Mouse (Mus musculus) cerebellum, adult 11 months (tissue): Measurements from ENCODE around the gene Asb4.
"Not testable (repeated sequence)": the region's sequence is repeated elsewhere in the genome, so short reads cannot be mapped to it uniquely, and the experiment has no call there.

Experiments used
- DNase-seq: peaks from one replicate; pipeline ENCODE4 v3.0.0; 2022

Gene Asb4

DNA sequence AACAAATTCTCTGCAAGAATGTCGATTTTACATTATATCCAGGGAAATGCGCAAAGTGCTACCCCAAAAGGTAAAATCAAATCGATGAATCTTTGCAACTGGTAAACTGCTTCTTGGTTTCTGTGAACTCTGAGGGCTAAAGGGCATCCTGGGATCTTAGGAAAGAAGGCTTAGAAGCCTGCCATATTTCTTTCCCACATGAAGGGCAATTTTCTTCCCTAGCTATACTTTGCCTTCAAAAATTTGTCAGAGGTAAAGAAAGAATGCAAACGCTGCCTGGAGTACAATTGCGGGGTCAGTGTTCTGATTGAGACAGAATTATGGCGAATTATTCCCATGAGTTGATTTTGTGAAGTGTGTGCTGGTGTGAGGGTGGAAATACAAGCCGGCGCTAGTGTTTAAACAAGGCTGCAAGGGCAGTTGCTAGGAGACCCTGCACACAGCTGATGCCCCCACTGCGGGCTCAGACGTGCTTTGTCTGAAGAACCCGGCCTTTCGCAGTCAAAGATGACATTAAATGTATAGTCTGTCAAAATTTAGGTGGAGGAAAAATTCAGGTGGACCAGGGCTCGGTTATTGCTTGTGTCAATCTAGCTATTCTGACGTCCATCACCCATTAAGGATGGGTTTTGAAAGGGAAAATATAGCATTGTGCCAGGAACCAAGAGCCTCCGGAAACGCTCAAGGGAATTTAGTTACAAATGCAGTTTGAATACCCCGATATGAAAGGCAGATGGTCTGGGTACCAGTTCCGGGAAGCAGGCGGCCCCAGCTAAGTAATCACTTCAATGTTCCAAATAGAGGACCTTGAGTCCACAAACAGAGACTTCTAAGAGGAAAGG lies at the start of gene Asb4:
Asb4 (plus strand) TSS at position 51 of the 842 bp plus-strand sequence.
- DNase-seq = no peak

- DNase-seq = no peak
Observed at GRCm38 (mm10) chr6:5334021-5334420, 49.2 kb upstream of the Asb4 start.

GRCm38 (mm10) chr6:5336016-5336415 lies 47.2 kb upstream of the Asb4 start:
- DNase-seq = not testable (repeated sequence)

- not testable (repeated sequence) for DNase-seq
Observed at GRCm38 (mm10) chr6:5338781-5339180, 44.4 kb upstream of the Asb4 start.

DNA sequence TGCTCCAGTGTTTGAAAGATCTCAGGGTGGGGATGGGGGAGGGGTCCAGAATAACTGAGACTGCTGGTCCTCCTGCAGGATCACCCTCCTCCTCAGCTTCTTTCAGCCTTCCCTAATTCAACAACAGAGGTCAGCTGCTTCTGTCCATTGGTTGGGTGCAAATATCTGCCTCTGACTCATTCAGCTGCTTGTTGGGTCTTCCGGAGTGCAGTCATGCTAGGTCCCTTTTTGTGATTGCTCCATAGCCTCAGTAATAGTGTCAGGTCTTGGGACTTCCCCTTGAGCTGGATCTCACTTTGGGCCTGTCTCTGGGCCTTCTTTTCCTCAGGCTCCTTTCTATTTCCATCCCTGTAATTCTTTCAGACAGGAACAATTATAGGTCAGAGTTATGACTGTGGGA lies 43.9 kb upstream of the Asb4 start:
- DNase-seq = not testable (repeated sequence)

- no peak for DNase-seq
Observed at GRCm38 (mm10) chr6:5344255-5344654, 38.9 kb upstream of the Asb4 start.

- DNase-seq = no peak
Observed at GRCm38 (mm10) chr6:5357873-5358272, 25.3 kb upstream of the Asb4 start.

DNA sequence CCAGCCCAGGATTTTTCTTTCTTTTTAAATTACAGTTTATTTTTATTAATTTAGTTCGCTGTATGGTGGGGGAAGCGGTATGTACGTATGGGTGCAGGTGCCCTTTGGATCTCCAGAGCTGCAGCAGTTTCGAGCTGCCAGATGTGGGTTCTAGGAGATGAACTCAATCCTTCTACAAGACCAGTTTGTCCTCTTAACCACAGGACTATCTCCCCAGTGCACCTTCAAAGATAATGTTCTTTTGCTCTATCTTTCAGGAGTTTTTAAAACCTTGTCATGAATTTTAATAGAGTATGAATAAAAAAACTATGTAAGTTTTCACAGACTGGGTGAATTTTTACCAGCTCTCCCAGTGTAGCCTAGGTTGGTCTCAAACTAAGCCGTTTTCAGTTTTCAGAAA lies 22.8 kb upstream of the Asb4 start:
- no peak for DNase-seq

GRCm38 (mm10) chr6:5361987-5362386 lies 21.2 kb upstream of the Asb4 start:
- DNase-seq = no peak

DNA sequence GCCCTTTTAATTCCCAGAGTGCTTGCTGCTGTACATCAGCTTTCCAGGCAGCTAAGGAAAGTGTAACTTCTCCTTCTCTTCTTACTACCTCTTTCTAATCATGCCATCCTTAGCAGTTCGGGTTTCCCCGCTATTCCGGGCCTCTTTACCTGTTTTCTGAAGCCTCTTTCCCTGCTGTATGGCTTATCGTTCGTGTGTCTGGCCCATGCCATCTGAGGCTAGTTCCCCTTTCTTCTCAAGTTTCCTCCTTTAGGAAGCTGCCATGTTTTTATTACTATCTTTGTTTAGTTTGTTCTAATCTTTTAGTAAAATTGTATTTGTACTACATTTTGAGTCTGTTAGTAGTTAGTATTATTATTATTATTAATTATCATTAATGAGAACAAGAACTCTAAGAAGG lies 17.3 kb upstream of the Asb4 start:
- no peak for DNase-seq

DNA sequence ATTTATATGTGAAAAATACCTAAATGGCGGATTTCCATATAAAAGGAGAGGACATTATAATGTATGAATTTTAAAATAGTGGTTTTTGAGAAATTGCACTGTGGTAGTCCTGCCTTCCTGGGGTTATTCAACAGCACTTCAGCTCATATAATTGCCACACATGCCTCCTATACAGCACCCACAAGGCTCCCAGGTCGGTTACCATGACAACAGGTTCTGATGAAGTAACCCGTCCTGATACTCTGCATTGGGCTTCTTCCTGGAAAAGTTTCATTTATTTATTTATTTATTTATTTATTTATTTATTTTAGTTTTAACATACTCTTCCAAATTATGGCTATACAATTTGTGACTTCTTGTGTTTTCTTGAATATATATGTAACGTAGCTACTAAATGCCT lies 6.3 kb upstream of the Asb4 start:
- DNase-seq = no peak

DNA sequence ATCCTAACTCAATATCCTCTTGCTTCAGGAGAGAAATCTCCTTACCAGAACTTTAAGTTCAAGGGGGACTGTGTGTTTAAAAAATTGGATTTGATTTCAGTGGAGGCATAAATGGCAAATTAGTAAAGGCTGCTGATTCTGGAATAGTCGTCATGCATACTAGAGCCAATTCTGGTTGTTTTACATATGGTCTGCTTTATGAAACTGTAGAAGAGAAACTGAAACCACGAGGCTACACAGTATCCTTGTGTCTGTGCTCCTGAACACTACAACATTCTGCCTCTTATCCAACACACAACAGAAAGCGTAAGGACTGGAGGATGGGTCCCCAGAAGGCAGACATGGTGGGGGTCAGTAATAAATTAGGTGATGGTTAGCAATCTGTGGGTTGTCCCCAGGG lies 4.1 kb upstream of the Asb4 start:
- no peak for DNase-seq

- DNase-seq = no peak
Observed at GRCm38 (mm10) chr6:5379781-5380623, 3.2 kb upstream of the Asb4 start.

DNA sequence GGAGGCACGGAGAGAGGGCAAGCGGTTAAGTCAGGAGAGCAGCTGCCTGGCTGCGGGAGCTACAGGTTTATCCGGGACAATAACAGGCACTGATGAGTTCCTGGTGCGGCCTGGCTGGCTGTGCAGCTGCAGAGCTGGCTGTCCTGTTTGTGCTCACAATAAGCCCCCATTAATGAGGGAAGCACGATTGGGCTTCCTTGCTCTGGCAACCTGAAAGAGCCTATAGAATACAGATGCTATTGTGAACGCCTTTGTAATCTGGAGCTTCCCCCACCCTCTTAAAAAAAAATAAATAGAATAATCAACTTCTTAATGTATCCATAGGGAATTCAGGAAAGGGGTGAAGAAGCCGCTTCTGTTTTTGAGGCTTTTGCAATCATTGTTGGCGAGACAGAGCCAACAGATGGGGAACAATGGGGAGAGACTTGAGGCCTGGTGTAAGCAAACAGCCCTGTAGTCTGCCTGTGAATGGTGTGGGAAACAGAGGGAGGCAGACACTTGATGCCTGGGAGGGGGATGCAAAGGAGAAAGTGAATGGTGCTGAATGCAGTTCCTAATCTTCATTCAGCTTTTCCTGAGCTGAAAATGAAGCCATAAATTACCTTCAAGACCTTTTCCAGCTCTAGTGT lies 2.4 kb upstream of the Asb4 start:
- no peak for DNase-seq

- no peak for DNase-seq
Observed at GRCm38 (mm10) chr6:5381918-5382582, 1.1 kb upstream of the Asb4 start.

DNA sequence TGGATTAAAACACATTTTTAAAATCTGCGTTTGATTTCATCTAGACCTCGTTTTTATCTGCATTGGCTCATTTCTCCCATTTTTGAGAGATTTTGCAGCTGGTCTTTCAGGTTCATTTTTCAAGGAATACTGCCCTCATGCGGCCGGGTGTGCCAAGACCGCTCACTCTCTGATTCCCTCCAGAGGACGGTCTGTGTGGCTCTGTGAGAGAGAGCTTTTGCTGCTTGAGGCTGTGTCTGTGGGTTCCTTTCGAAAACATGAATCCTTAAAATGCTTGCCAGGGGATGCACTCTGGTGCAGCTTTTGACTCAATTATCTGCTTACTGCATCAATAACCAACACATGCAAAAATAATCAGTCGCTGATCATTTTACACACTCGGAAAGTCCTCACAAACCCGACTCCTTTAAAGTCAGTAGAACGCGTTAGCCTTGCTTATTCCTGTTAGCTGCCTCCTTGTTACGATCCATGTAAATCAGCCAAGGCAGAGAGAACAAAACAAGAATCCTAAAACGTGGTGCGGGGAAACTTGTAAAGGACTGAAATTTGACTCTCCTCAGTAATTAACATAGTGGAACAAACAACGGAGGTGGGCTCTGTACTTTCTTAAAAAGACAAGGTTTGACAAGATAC lies 487 bp upstream of the Asb4 start:
- DNase-seq = peak; percentile 35

DNA sequence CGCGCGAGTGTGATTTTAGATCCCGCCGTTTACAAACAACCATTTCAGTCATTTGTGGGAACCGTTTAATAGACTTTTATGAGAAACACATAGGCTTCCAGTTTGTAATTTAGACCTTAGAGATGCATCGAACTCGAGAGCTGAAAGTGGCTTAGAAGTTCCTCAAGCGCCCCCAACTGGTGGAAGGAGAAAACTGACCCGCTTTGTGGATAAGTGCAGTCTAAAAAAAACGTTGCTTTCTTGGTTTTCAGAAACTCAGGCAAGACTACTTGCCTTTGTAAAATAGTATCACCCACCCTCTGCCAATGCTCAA lies 948 bp downstream of the Asb4 start:
- peak; percentile 12 for DNase-seq

DNA sequence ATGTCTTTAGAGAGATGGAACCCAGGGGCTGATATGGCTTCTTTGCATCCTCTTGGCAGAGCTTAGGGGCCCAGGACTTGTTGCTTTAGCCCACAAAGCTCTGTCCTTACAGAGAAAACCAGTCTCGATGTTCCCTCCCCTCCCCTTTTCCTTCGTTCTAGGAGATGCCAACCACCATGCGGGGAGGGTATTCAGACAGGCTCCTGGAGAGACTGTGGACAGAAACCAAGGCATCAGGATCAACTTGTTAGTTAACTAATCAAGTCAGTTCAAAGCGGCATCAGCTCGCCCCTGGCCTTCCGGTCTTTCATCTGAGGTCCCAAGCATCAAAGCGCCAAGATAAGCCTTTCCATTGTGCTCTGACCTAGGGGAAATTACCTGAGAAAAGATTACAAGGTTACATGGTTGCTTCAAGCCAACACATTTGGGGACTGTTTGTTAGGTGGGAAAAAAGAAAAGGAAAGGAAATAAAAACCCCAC lies 2.0 kb downstream of the Asb4 start:
- DNase-seq = no peak

- no peak for DNase-seq
Observed at GRCm38 (mm10) chr6:5386486-5386885, 3.3 kb downstream of the Asb4 start.

DNA sequence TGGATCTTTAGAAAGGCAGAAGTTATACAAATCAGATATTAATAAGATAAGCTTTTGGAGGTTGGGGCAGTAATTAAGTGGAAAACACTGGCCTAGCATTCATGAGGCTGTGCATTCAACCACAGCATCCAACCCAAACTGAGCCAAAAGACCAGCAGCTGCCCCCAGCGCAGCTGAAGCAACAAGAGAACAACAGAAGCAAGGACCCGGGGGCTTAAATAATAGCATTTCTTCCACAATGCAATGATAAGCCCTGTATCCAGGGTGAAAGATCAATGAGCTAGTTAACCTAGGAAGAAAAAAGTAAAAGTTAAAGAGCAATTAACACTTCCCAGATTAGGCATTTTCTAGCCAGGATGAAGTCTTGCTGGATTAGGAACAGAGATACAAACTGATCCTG lies 4.2 kb downstream of the Asb4 start:
- DNase-seq = no peak

DNA sequence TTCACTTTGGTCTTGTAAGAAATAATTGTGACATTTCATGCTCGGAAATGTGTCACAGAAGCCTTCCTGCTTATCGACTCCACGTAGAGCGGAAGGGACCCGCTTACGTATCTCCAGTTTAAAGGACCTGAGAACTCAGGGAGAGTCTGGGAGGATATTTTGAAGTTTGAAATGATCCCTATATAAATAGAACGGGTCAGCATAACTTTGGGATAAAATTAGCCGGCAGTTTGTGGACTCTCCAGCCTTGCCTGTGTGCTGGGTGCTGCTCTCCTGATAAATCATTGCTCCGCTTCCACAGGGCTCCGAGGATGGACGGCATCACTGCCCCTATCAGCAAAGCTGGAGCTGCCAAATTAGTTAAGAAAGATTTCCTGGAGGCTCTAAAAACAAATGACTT lies 7.1 kb downstream of the Asb4 start:
- DNase-seq = no peak

- DNase-seq = no peak
Observed at GRCm38 (mm10) chr6:5390952-5391351, 7.8 kb downstream of the Asb4 start.

DNA sequence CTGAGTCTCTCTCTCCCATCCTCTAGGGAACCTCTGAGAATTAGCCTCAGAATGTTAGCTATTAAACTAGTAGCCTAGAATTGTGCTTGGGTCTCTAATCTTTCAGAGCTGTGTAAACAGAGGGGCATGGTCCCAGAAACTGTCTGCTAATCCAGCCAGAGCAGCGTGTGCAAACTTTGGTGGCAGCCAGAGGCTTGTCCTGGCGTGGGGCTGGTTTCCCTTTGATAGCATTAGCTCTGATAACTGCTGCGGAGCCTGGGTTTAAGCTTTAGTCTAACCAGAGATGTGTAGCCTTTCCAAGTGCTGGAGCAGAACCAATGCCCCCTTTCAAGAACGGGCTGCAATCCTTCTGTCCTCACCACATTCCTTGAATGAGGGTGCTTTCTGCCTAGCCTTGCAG lies 11.8 kb downstream of the Asb4 start:
- DNase-seq = no peak
